Mouse (Mus musculus) left cerebral cortex, postnatal 4 days (tissue): ENCODE data around the gene Slc7a10. TPM values are rescaled to one million over a fixed set of nuclear protein-coding genes. Genes with fewer than 3 reads are reported as not detected.

Source experiments
- DNase-seq: peaks from one replicate; pipeline ENCODE4 v3.0.0-alpha.2; 2022
- intact Hi-C: fragments of 180-260 bp; cut with DNase I; formaldehyde crosslinking; loops from one replicate; pipeline ENCODE4 v1.15.1; 2025
- total RNA-seq, 2 experiments: library from RNA; stranded (reverse); gene quantifications; 2 replicates each; pipeline ENCODE4 v1.2.3; 2021

Gene Slc7a10
- total RNA-seq, 2 experiments from 2014 or later: 18.3 to 21.5 TPM

GRCm38 (mm10) chr7:35171867-35172382 is 14.3 kb upstream of the Slc7a10 start:
- DNase-seq: peak; percentile 89
- intact Hi-C loops: loop anchor here (2.0 to 5.0 kb wide), 3 partner anchors 145 to 760 kb away; no protein-coding TSS in a partner anchor

GRCm38 (mm10) chr7:35172519-35172918 is 13.7 kb upstream of the Slc7a10 start:
- DNase-seq: no peak
- intact Hi-C loops: loop anchor here (5.0 kb wide), 2 partner anchors 145 to 760 kb away; no protein-coding TSS in a partner anchor

DNA sequence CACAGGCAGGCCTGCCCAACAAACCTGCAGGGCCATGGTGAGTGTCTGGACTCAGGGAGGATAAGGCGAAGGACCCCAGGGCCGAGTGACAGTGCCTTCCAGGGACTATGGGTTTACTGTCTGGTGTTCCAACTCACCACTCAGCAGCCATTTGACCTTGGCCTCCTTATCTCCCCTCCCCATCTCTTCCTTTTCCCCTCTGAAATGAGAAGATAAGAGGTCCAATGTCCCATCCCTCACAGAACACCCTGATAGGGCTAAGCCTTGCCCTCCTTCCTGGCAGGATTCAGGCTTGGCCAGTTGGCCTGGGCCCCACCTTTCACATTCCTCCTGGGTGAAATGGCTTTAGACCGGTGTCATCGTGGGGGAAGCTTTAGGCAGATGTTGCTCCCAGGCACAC is 10.7 kb upstream of the Slc7a10 start:
- DNase-seq: no peak
- intact Hi-C loops: no loop called here

GRCm38 (mm10) chr7:35176412-35177381 is 9.5 kb upstream of the Slc7a10 start:
- peak; percentile 39 for DNase-seq
- intact Hi-C loops: no loop called here

- intact Hi-C loops: loop anchor here (10.0 kb wide), 1 partner anchor 70 kb away; no protein-coding TSS in a partner anchor
- DNase-seq: peak; percentile 60
Measured at GRCm38 (mm10) chr7:35184833-35185724, 1.1 kb upstream of the Slc7a10 start.

GRCm38 (mm10) chr7:35189699-35190098 is 3.5 kb downstream of the Slc7a10 start:
- intact Hi-C loops: loop anchor here (10.0 kb wide), 1 partner anchor 65 kb away; no protein-coding TSS in a partner anchor
- no peak for DNase-seq

DNA sequence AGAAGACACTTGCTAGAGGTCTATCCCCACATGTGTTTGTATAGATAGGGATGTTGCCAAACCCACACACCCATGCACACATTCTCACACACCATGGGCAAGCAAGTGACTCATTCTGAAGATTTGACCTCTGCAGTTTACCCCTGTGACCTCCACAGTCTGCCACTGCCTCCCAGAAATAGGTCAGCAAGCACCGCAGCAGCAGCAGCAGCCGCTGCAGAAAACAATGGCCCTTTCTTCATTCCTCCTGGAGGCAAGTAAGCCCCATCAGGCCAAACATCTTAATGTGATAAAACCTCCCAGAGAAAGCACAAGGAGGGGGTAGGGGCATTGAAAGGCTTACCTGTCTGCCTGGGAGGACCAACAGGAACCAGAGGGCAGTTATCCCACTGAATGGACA is 5.1 kb downstream of the Slc7a10 start:
- intact Hi-C loops: no loop called here
- no peak for DNase-seq

- no peak for DNase-seq
- intact Hi-C loops: no loop called here
Measured at GRCm38 (mm10) chr7:35197022-35197421, 10.8 kb downstream of the Slc7a10 start.

DNA sequence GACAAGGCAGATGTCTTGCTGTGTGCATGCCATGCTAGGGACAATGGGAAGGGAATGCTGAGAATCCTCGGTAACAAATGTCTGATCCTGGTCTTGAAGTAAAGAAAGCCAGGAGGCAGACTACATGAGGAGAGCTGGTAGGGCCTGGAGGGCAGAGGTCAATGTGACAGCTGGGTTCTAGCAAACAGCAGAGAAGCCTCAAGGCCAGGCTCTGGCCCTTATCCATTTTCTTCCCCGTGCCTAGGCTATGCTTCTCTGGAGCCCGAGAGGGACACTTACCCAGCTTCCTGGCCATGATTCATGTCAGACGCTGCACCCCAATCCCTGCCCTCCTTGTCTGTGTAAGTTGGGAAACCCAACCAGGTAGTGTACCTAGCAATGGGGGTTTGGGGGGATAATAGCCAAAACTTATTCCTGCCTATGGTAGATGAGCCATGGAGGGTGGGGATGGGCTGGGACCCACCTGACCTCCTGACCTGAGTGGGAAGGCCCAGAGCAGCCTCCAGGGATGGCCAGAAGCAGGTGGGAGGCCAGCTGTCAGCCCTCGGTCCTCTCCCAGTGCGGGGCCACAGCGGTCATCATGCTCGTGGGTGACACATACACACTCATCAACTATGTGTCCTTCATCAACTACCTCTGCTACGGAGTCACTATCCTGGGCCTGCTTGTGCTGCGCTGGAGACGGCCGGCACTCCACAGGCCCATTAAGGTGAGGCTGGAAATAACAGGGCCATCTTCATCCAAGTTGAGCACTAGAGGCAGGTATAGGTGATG is 13.0 kb downstream of the Slc7a10 start:
- DNase-seq: no peak

GRCm38 (mm10) chr7:35199755-35200154 is 13.6 kb downstream of the Slc7a10 start:
- DNase-seq: no peak
- intact Hi-C loops: no loop called here

More for the DNA sequence above, 13.0 kb downstream of the Slc7a10 start:
- intact Hi-C loops: no loop called here

- DNase-seq: no peak
- intact Hi-C loops: no loop called here
Measured at GRCm38 (mm10) chr7:35211791-35212190, 25.6 kb downstream of the Slc7a10 start.

DNA sequence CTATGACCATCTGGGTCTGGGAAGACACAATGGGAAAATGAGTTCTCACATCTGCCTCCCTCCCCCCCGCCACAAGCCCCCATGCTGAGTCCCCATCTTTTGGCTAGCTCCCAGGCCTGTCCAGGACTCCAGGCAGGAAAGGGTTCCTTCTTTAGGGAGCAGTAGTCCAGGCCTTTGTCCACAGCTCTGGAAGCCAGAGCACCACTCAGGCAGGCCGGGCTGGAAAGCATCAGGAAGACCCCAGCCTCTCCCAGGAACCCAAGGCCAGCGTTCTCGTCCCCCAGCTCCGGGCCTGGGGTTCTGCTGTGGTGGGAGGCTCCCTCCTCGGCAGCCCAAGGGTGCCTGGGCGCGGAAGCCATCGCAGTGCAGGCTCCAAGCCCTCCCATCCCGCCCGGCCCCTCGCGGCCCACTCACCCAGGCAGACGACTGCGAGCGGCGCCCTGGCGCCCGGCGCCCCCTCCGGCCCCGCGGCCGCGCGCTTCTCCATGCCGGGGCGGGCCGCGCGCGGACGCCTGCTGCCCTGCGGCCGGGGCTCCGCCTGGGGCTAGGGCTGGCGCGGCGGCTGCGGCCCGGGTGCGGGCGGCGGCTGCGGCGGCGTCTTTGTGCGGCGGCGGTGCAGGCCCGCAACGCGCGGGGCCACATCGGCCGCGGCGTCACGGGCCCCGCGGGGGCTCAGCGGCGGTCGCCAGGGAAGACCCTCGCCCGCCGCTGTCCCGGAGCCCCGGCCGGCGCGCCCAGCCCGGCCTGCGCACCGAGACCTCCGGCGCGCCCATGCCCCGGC is 28.4 kb downstream of the Slc7a10 start:
- DNase-seq: peak; percentile 40
- intact Hi-C loops: no loop called here

DNA sequence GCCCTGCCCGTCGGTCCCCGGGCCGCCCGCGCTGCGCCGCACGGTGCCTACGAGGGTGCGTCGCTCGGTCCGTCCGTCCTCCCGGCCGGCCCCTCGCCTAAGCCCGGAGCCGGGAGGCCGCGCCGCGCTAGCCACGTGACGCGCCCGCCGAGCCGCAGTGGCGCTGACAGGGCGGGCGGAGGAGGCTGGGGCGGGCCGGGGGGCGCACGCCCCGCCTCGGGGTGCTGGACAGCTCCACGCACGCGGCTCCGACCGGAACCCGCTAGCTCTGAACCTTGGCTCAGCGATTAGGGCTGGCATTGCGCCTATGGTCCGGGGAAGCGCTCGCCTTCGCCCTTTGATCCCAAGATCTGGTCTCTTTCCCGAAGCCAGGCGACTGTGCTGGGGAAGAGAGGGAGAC is 29.0 kb downstream of the Slc7a10 start, which contains the start of gene Lrp3:
Gene Lrp3, minus strand, starts transcription at position 274 of the 400 bp plus-strand sequence.
- DNase-seq: peak; percentile 68
- intact Hi-C loops: no loop called here

DNA sequence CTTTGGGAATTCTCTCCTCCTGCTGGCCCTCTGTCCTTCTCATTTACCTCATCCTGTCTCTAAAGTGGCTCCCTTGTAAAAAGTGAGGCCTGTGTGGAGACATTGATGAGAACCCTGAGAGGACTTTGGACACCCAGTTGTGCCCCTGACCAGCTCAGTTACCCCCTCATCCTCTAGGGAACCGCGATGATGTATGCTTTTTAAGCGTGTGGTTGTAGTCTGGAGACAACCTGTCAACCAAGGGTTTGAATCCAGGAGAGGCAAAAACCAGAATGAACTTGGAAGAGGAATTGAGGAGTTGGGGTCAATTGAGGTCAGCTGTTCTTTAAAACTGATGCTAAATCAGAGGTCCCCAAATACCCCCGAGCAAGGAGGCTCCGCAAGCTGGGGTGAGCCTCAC is 29.5 kb downstream of the Slc7a10 start:
- intact Hi-C loops: no loop called here
- no peak for DNase-seq

DNA sequence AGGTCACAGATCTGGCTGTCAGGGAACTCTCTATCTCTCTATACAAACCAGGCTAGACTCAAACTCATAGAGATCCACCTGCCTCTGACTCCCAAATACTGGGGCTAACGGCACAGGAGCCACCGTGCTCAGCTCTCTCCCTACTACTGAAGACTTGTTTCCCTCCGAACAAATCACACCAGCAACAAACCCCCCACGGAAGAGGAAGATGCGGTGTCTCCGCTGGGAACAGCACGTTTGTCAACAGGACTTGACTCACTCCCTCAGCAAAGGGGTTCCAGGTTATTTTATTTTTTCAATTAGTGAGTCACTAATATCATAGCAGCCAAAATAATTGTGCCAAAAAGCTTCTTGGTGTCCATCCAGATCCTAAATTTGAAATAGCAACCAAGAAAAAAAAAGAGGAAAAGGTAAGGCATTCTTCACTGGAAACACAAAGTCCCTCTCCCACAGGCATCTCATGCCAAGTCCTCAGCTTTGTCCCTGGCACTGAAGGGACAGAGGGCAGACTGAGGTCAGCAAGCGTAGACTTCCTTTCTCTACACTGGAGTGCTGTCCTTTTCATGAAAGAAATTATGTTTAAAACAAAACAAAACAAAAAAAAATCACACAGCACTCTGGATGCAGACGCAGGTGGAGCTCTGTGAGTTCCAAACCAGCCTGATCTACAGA is 34.6 kb downstream of the Slc7a10 start:
- DNase-seq: no peak
- intact Hi-C loops: no loop called here

DNA sequence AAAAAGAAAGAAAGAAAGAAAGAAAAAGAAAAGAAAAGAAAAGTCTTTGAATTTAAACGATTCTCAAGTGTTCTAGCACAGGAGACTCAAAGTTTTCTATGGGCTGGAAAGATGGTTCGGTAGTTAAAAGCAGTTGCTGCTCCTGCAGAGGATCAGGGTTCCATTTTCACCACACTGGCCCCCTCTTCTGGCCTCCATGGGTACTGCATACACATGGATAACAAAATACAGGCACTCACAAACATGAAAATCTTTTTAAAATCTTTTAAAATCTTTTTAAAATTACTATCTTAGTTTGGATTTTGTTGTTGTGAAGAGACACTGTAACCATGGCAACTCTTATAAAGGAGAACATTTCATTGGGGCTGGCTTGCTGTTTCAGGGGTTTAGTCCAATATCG is 44.1 kb downstream of the Slc7a10 start:
- no peak for DNase-seq
- intact Hi-C loops: no loop called here

DNA sequence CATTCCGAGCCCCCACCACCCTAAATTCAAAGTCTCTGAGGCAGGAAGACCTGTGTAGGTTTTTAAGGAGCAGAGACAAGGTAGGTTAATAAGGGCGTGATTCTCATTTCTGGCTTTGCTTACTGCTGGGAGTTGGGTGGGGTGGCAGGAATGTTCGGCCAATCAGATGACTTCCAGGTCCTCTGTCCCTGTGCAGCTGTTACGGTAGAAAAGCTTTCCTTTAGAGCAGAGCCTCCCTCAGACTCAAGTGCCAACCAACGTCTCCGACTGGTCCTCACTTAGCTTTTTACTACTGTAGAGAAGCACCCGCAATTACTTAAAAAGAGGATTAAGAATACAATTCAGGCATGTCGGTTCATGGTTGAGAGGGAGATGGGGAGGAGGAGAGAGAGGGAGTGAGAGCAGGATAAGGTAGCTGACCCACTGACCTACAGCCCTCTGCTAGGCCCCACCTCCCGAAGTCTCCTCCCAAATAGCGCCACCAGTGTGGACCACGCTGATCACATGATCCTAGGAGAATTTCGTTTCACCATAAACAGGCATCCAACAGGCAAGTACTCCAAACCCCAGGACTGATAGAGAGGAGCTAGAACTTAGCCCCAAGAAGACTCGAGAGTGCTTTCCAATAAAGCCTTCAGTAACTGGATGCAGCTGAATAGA is 46.7 kb downstream of the Slc7a10 start:
- no peak for DNase-seq
- intact Hi-C loops: no loop called here

DNA sequence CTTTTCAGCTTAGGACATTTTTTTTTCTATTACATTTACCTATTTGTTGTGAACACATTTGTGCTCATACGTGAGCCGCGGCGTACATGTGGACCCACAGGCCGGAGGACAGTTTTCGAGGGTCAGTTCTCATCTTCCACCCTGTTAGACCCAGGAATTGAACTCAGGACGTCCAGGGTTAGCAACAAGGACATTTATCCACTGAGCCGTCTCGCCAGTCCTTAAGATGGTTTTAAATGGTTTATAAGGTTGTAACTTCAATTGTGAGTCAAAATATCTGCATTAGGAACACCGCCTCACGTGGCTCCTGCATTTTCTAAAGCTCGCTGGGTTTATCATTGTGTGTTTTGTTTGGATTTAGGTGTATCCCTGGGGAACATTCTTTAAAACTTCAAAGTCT is 47.7 kb downstream of the Slc7a10 start:
- DNase-seq: no peak
- intact Hi-C loops: no loop called here
